Mouse (Mus musculus) adrenal gland, adult 18-20 months (tissue): ENCODE results near the gene Hspbp1. TPM values are rescaled to one million over a fixed set of nuclear protein-coding genes. Genes with fewer than 3 reads are reported as not detected.

Experiments used
- DNase-seq, 2 experiments: peaks; one replicate each; pipeline ENCODE4 v3.0.0; 2021 to 2022; ENCODE audit warnings: low spot score in 2 of 2
- total RNA-seq, 2 experiments: library from RNA; stranded (reverse); gene quantifications; 1 replicate in 1 of 2; 2 replicates in 1 of 2; pipeline ENCODE4 v1.2.3; 2021

Hspbp1 gene
- total RNA-seq, 2 experiments from 2014 or later, result 47.8 TPM

DNA sequence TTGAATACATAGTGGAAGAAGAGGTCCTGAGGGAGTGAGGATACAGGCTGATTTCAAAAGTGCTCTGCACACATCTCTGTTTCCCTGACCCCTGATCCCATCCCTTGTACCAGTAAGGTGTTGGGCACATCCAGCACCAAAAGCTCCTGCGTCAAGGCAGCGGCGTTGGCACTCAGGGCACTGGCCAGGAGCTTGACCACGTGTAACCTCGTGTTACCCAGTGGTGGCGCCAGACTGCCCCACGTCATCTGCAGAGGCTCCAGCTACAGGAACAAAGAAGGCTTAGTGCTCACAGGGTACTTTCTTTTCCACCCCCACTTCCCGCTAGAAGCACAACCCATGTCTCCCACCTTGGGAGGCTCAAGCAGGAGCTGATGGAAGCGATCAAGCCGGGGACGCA is 43.7 kb downstream of the Hspbp1 start:
- DNase-seq, result no peak

DNA sequence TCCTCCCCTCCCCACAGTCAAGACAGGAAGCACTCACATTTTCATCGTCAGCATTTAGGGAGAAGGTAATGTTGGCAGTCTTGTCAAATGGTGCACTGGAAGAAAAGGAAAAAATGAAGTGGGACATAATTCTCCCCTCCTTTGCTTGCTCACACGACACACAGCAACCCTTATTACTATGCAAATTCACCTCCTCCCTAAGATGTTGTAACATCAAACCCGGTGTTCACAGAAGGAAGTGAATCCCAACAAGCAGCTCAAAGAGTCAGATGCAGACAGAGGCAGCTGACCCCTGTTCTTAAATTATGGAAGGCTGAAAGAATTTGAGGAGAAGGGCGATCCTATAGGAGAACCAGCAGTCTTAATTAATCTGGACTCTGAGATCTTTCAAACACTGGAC is 48.7 kb downstream of the Hspbp1 start:
- no peak for DNase-seq

DNA sequence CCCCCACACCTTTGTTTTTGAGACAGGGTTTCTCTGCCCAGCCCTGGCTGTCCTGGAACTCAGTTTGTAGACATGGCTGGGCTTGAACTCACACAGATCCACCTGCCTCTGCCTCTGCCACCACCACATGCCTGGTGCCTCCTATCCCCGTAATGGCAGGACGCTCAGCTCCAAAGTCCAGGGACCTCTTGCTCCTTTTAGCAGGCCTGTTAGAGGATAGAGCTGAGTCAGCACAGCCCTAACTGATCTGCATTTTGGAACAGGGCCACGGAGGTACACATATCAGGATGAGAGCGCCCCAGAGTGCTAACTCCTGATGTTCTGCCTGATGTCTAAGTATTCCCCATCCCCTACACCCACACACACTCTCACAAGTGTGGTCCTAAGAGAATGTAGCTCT is 53.8 kb downstream of the Hspbp1 start, which contains the start of gene Tmem86b:
TSS of gene Tmem86b (minus strand) at position 392 of the 400 bp plus-strand sequence.
- DNase-seq, result no peak

DNA sequence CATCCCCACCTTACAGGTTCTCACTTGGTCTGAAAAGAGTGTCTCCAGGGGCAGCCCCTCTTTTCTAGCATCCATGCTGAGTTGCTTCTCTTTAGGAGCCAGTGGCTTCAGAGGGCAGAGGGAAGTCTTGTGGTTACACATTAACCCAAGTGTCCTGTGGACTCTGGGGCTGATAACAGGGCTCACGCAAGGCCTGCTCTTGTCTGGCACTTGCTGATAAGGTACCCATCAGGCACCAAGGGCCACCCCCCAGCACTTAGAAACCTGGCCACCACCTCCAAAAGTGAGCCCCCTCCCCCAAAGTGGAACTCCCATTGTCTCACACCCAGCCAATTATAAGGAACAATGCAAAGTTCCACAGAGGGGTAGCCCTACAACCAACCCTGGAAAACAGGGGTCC is 54.7 kb downstream of the Hspbp1 start:
- DNase-seq, result no peak

DNA sequence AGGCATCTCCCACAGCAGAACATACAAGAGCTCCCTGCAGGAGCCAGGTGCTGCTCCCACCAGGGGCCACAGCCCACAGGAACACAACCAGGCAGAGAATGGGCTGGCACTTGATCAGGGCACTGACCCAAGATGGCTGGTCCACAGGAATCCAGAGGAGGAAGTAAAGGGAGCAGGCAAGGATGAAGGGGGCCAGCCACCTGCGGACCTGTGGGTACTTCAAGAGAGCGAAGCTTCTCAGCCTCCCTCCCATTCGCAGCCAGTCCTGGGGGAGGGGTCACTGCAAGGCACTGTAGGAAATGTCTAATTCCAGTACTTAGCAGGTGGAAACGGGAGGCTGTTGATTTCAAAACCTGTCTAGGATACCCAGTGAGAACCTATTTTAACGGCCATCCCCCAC is 55.3 kb downstream of the Hspbp1 start:
- no peak for DNase-seq

DNA sequence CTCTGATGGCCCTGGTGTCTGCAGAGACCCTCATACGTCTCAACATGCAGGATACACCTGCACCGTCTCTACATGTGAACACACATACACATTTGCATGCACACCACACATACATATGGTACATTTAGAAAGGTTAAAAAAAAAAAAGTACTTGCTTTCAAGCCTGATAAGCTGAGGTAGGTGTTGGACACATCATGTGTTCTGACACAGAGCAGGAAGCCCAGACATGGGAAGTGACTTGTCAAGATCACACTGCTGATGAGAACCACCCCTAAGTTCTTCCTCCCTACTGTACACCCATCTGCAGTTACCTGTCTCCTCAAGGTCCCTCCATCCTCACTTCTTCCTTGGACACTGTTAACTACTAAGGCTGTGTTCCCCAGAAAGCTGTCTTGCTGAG is 58.9 kb downstream of the Hspbp1 start:
- no peak for DNase-seq

DNA sequence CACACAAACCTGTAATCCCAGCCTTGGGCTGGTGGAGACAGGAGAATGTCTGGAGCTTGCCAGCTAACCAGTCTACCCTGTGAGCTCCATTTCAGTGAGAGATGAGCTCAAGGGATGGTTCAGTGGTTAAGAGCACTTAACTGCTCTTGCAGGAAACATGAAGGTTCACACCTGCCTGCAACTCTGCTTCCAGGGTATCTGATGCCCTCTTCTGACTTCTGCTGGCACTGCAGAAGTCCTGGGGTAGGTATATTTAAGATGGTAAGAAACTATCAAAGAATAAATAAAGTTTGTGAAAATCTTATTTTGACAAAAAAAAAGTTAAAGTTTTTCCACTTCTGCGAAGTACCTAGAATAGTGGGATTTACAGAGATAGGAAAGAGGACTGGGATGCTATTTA is 60.5 kb downstream of the Hspbp1 start:
- DNase-seq, result no peak

DNA sequence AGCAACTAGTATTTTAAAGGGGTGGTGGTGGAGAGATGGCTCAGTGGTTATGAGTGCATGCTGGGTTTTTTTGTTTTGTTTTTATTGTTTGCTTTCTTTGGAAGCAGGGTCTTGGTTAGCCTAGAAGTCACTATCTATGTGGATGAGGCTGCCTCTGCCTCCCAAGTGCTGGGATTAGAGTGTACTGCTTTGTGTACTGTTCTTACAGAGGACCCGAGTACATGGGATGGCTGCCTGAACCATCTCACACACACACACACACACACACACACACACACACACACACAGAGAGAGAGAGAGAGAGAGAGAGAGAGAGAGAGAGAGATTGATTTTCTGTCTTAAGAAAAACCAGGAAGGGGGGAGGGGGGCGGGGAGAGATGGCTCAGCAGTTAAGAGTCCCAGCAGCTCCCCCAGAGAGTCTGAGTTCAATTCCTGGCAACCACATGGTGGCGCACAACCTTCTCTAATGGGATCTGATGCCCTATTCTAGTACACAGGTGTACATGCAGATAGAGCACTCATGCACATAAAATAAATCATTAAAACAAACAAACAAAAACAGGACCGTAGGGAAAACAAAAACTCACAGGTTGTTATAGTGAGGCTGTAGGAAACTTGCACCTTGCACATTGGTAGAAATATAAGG is 61.2 kb downstream of the Hspbp1 start:
- peak in 1 of 2 experiments; percentile 53 for DNase-seq

DNA sequence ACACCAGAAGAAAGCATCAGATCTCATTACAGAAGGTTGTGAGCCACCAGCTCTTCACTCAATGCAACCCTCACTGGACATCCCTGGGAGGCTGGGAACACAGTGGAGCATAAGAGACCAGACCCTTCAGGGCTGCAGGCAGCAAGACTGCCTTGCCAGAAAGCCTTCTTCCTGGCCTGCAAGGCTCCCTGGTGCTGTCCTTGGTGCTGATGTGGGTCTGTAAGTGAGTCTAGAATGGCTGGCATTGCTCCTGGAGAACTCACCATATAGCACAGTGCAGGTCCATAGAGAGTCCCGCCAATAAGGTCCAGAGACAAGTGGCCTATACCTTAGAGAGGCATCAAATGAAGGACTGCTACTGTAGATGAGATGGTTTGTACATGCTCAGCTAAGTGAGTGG is 64.9 kb downstream of the Hspbp1 start:
- peak in 1 of 2 experiments; percentile 33 for DNase-seq

DNA sequence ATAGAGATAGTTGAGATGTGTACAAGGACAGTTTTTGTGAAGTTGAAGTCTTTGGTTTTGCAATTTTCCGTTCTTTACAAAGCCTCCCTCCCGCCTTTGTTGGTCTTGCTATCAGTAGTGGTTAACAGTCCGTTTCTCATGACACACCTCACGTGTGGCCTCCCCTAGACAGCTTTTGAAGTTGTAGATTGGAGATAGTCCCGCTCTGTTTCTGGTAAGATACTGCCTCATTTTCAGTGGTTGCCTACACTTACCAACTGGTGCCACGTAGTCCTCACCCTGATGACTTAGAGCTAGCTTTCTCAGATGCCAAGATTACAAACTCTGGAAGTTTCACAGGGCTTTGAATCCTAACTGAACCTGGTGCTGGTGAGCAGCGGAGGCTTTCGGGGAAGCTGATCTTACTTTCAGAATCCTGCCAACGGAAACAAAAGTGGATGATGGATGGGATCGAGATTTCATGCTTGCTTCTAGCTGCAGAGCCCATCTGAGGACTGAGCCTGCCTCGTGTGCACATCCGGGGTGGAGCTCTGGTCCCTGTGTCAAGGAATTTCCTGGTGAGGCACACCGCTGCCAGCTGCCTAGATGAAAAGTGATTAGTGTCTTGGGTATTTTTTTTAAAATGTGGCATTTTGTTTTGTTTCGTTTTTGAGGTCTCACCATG is 71.0 kb downstream of the Hspbp1 start:
- DNase-seq, result no peak

DNA sequence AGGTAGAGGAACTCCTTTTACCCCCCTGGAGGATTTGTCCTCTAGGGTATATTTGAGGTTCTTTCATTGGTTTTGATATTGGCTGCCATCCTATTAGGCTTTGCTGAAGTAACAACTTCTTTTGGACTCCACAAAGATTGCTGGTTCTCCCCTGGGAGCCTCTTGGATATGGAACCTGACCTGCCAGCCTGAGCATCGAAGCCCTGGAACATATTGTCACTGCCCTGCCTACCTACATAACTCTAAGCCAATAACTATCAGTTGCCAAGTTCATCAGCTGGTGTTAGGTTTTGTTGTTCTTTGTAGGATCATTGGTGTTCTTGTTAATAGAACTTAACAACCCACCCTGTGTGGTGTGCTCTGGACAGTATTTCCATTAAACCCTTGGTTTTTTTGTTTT is 71.9 kb downstream of the Hspbp1 start:
- no peak for DNase-seq

DNA sequence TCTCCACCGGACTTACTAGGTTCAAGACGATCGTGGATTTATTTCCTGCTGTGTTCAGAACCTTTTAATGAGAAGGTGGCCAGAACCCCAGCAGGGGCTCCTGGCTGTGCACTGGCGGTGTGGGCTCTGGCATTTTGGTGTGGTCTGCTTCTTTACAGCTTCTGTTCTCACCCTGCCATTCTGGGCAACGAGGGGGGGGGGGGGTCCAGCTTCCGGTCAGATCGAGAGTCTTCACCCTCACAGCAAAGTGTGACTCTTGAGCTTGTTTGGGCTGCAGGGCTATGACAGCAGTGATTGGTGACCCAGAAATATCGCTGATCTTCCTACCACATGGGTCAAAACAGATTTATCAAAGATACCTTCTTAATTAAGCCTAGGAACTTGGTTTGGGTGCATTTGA is 72.5 kb downstream of the Hspbp1 start:
- DNase-seq, result no peak

DNA sequence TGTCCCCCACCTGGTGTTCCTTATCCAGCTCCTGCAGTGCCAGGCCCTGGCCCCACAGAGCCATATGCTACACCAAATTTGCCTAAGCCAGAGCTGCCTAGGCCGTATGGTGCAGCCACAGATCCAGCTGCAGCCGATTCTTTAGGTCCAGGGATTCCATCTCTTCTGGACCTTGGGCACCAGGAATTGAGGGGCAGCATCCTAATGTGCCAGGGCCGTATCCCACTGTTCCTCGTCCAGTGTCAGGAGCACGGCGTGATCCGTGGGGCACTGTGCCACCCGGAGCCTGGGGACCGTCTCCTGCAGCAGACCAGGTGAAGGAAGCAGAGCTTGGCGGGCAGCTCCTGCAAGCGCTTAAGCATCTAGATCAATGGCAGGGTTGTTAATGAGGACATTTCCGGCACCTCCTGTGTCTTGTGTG is 72.9 kb downstream of the Hspbp1 start:
- DNase-seq, result no peak

DNA sequence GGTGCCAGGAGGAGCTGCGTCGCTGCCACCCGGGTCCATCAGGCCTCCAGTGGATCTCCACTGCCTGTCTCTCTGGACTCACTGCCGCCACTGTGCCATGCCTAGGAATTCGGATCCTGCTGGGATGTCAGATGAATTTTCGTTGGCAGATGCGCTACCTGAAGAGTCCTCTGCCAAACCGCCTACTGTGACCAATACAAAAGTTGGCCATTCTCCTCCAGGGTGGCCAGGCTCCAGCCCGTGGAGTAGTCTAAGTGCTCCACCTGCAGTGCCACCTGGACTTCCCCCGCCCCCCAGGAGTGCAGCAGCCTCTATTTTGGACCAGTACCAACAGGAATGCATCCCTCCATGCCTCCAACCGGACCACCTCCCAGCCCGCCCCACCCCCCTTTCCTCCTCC is 73.4 kb downstream of the Hspbp1 start:
- no peak for DNase-seq

Other genes starting within 250 kb of the Hspbp1 start
- 10 to 100 TPM; 22.0 to 26.1 TPM for gene Rdh13, start 239.4 kb downstream of the Hspbp1 start, total RNA-seq
- gene Eps8l1, start 224.4 kb downstream of the Hspbp1 start, total RNA-seq, result 1 to 10 TPM; 2.6 to 3.0 TPM
- gene Ppp1r12c, start 183.4 kb downstream of the Hspbp1 start, total RNA-seq, result 10 to 100 TPM; 95.9 to 96.6 TPM
- gene Tnnt1, start 168.7 kb downstream of the Hspbp1 start, total RNA-seq, result 1 to 10 TPM in 1 of 2 experiments, under 1 TPM in 1; 0.50 to 1.4 TPM
- under 1 TPM in 1 of 2 experiments, not detected in 1; 0.66 TPM for gene Tnni3, start 160.8 kb downstream of the Hspbp1 start, total RNA-seq
- 1 to 10 TPM in 1 of 2 experiments, under 1 TPM in 1; 0.51 to 1.2 TPM for gene Dnaaf3, start 152.6 kb downstream of the Hspbp1 start, total RNA-seq
- 1 to 10 TPM; 7.0 to 7.5 TPM for gene Syt5, start 137.5 kb downstream of the Hspbp1 start, total RNA-seq
- gene Ptprh, start 81.0 kb downstream of the Hspbp1 start, total RNA-seq, result not detected
- gene Tmem86b, start 53.6 kb downstream of the Hspbp1 start, total RNA-seq, result 1 to 10 TPM; 7.4 to 9.6 TPM
- 10 to 100 TPM; 79.2 to 98.8 TPM for gene Ppp6r1, start 26.0 kb downstream of the Hspbp1 start, total RNA-seq
- gene Brsk1, start 5.5 kb upstream of the Hspbp1 start, total RNA-seq, result 1 to 10 TPM; 4.0 to 5.3 TPM
- under 1 TPM; 0.36 to 0.38 TPM for gene Tmem150b, start 40.2 kb upstream of the Hspbp1 start, total RNA-seq
- gene Kmt5c, start 55.0 kb upstream of the Hspbp1 start, total RNA-seq, result 10 to 100 TPM; 34.5 to 35.3 TPM
- gene Cox6b2, start 68.0 kb upstream of the Hspbp1 start, total RNA-seq, result 10 to 100 TPM in 1 of 2 experiments, 1 to 10 TPM in 1; 7.6 to 10.6 TPM
- not detected for gene Fam71e2, start 86.2 kb upstream of the Hspbp1 start, total RNA-seq
- gene Il11, start 97.8 kb upstream of the Hspbp1 start, total RNA-seq, result under 1 TPM; 0.17 to 0.51 TPM
- not detected for gene Tmem190, start 97.9 kb upstream of the Hspbp1 start, total RNA-seq
- 10 to 100 TPM in 1 of 2 experiments, 1 to 10 TPM in 1; 6.5 to 12.1 TPM for gene Tmem238, start 104.6 kb upstream of the Hspbp1 start, total RNA-seq
- gene Rpl28, start 107.8 kb upstream of the Hspbp1 start, total RNA-seq, result 100 to 1,000 TPM; 849 to 923 TPM
- 100 to 1,000 TPM; 119 to 128 TPM for gene Ube2s, start 127.5 kb upstream of the Hspbp1 start, total RNA-seq
- gene Shisa7, start 159.6 kb upstream of the Hspbp1 start, total RNA-seq, result 1 to 10 TPM; 2.1 to 2.4 TPM
- gene Isoc2b, start 185.2 kb upstream of the Hspbp1 start, total RNA-seq, result 10 to 100 TPM in 1 of 2 experiments, 1 to 10 TPM in 1; 9.6 to 18.3 TPM
- 10 to 100 TPM; 32.7 to 38.0 TPM for gene Isoc2a, start 192.1 kb upstream of the Hspbp1 start, total RNA-seq
- gene Gm36210, start 221.4 kb upstream of the Hspbp1 start, total RNA-seq, result not detected
- gene Zfp628, start 230.1 kb upstream of the Hspbp1 start, total RNA-seq, result 10 to 100 TPM; 13.9 to 17.2 TPM
- gene Nat14, start 237.0 kb upstream of the Hspbp1 start, total RNA-seq, result 10 to 100 TPM in 1 of 2 experiments, 1 to 10 TPM in 1; 9.8 to 11.6 TPM
- 1 to 10 TPM; 2.2 to 2.5 TPM for gene Ssc5d, start 240.7 kb upstream of the Hspbp1 start, total RNA-seq